Comparison of ENCODE assay signal across 19 mouse cellular contexts in the genomic region with DNA sequence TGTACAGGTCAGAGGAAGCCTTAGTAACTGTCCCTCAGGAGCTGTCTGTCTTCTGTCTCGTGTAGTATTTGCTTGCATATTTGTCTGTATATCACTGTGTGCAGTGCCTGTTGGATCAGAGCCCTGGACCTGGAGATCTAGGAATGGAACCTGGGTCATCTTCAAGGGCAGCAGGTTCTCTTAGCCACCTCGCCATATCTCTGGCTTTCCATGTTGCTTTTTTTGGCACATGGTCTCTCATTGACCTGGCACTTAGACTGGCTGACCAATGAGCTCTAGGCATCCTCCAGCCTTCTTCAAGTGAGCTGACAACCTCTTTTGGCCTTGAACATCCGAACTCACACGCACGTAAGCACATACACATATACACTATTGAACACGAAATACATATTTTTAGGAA. TPM values are rescaled to one million over a fixed set of nuclear protein-coding genes. Genes with fewer than 3 reads are reported as not detected.
A peak's percentile ranks its signal among the peaks of the same experiment; 100 is the strongest.
DNase-seq lines count a peak whose midpoint lies in the region; ATAC-seq and TF ChIP-seq lines count a peak whose summit lies in the region.
"Had no signal": no experiment of that assay in that cellular context is flagged by ENCODE, and none has a peak within 500 bp of the region (broad histone marks: within the 10 kb centered on the region; RNA-seq: fewer than 3 reads in every experiment).

No protein-coding gene starts in this region.

- peaks cover 5% of the 10 kb centered on the region for H3K4me1 ChIP-seq in cortical plate, adult 2 months (ENCODE audit: control insufficient read depth, insufficient read depth, low read length)
- H3K4me1 ChIP-seq in midbrain, embryonic 11.5 days (ENCODE audit: control insufficient read depth, insufficient read depth, low read length) = no peaks in the 10 kb centered on the region
- H3K4me1 ChIP-seq in midbrain, embryonic 13.5 days (replicated peaks) = no peaks in the 10 kb centered on the region; the same call in 1 of the 2 replicates
- H3K4me1 ChIP-seq: limb, embryonic 10.5 days; neural tube, embryonic 13.5 days had no signal

- TF ChIP-seq CTCF in left cerebral cortex, adult 2 months (IDR thresholded peaks at IDR 0.05) = no peak
- TF ChIP-seq CTCF in cortical plate, adult 2 months (IDR thresholded peaks at IDR 0.05; ENCODE audit: extremely low read depth, insufficient read depth, low read length) = no peak

- intact Hi-C loops in heart, postnatal 25 days (cut with DNase I) = no loop called here
- intact Hi-C loops in left cerebral cortex, adult 2 months (cut with DNase I) = loop anchor here (5.0 kb wide), 1 partner anchor 70 kb away; a partner anchor contains a TSS
- intact Hi-C loops in left cerebral cortex, postnatal 36 days (cut with DNase I) = no loop called here

- no peak overlapping the region for H3K4me2 ChIP-seq in midbrain, embryonic 11.5 days
- H3K4me2 ChIP-seq in midbrain, embryonic 13.5 days (replicated peaks) = no peak overlapping the region
- H3K4me2 ChIP-seq: hindbrain, embryonic 13.5 days; liver, embryonic 15.5 days; neural tube, embryonic 13.5 days had no signal

- no peaks in the 10 kb centered on the region for H3K27me3 ChIP-seq in midbrain, embryonic 11.5 days (ENCODE audit: control insufficient read depth, insufficient read depth, low read length)
- no peaks in the 10 kb centered on the region for H3K27me3 ChIP-seq in midbrain, embryonic 13.5 days
- H3K27me3 ChIP-seq: CH12.LX; hindbrain, embryonic 13.5 days; liver, embryonic 15.5 days; neural tube, embryonic 13.5 days had no signal

- ATAC-seq in megakaryocyte, adult 5-6 weeks (ENCODE audit: poor library complexity, severe bottlenecking) = peak; percentile 38; the same call in 1 of the 2 replicates
- ATAC-seq in midbrain, embryonic 11.5 days (ENCODE audit: low FRiP score) = no peak
- no peak for ATAC-seq in midbrain, embryonic 13.5 days

- WGBS in midbrain, embryonic 11.5 days = 87% methylated on average over 6 of the region's 6 CpGs
- WGBS in midbrain, embryonic 13.5 days = 92% methylated on average over 6 of the region's 6 CpGs

- peak; percentile 97 for DNase-seq in heart, adult 11 months
- no peak for DNase-seq in heart, postnatal 25 days (ENCODE audit: low spot score)
- no peak for DNase-seq in left cerebral cortex, adult 2 months (ENCODE audit: extremely low spot score in 1 of 2, low spot score in 2 of 2)
- DNase-seq in left cerebral cortex, postnatal 36 days (ENCODE audit: low spot score in 2 of 2) = no peak
- no peak for DNase-seq in midbrain, embryonic 11.5 days (ENCODE audit: low spot score, missing footprints)
- DNase-seq: adrenal gland, postnatal 25 days; cerebellum, postnatal 14 days; gastrocnemius, postnatal 14 days; kidney, adult 11 months; kidney, postnatal 4 days had no signal

- H3K36me3 ChIP-seq in midbrain, embryonic 11.5 days (ENCODE audit: control insufficient read depth, insufficient read depth, low read length) = peaks cover 4% of the 10 kb centered on the region; the same call in 1 of the 2 replicates
- H3K36me3 ChIP-seq in midbrain, embryonic 13.5 days = peaks cover 36% of the 10 kb centered on the region

- TF ChIP-seq POLR2A in cortical plate, adult 2 months (IDR thresholded peaks at IDR 0.05; ENCODE audit: extremely low read depth, insufficient read depth, low read length) = no peak

- H3K9me3 ChIP-seq in midbrain, embryonic 11.5 days (ENCODE audit: control insufficient read depth, low read length) = no peaks in the 10 kb centered on the region
- no peaks in the 10 kb centered on the region for H3K9me3 ChIP-seq in midbrain, embryonic 13.5 days
- H3K9me3 ChIP-seq: embryonic facial prominence, embryonic 10.5 days; hindbrain, embryonic 13.5 days; limb, embryonic 10.5 days; liver, embryonic 15.5 days; neural tube, embryonic 13.5 days had no signal

- peak overlapping the region; percentile 87 for H3K27ac ChIP-seq in left cerebral cortex, adult 2 months
- peak overlapping the region; percentile 66 for H3K27ac ChIP-seq in cortical plate, adult 2 months (ENCODE audit: insufficient read depth, low read length)
- no peak overlapping the region for H3K27ac ChIP-seq in midbrain, embryonic 11.5 days (ENCODE audit: low read depth, low read length)
- no peak overlapping the region for H3K27ac ChIP-seq in midbrain, embryonic 13.5 days
- H3K27ac ChIP-seq: embryonic facial prominence, embryonic 10.5 days; hindbrain, embryonic 13.5 days; limb, embryonic 10.5 days; liver, embryonic 15.5 days; neural tube, embryonic 13.5 days had no signal

- H3K9ac ChIP-seq in midbrain, embryonic 11.5 days (ENCODE audit: low read length) = no peak overlapping the region
- H3K9ac ChIP-seq in midbrain, embryonic 13.5 days (replicated peaks) = no peak overlapping the region
- H3K9ac ChIP-seq: hindbrain, embryonic 13.5 days; liver, embryonic 15.5 days; neural tube, embryonic 13.5 days had no signal

- no peak overlapping the region for H3K4me3 ChIP-seq in left cerebral cortex, adult 2 months
- no peak overlapping the region for H3K4me3 ChIP-seq in cortical plate, adult 2 months (ENCODE audit: insufficient read depth, low read length)
- no peak overlapping the region for H3K4me3 ChIP-seq in midbrain, embryonic 11.5 days (ENCODE audit: low read depth, low read length)
- H3K4me3 ChIP-seq in midbrain, embryonic 13.5 days (replicated peaks) = no peak overlapping the region
- H3K4me3 ChIP-seq: embryonic facial prominence, embryonic 10.5 days; hindbrain, embryonic 13.5 days; limb, embryonic 10.5 days; liver, embryonic 15.5 days; neural tube, embryonic 13.5 days had no signal

RNA-seq across cellular contexts. Expression of a gene that starts 32.4 kb away (rescaled TPM):
- 10 to 100 TPM; 50.7 to 65.8 TPM for total RNA-seq in heart, postnatal 25 days (2021)
- 10 to 100 TPM; 86.0 to 93.6 TPM for total RNA-seq in left cerebral cortex, adult 2 months (2021)
- total RNA-seq in left cerebral cortex, postnatal 36 days (2021) = 10 to 100 TPM; 83.7 to 90.9 TPM
- polyA plus RNA-seq in cortical plate, adult 2 months (2012; rRNA removed) = 92.8 and 98.0 TPM in 2 replicates
- total RNA-seq in megakaryocyte, adult 5-6 weeks (2015) = 29.6 and 31.1 TPM in 2 replicates
- total RNA-seq in megakaryocyte, adult 5-6 weeks (2017) = 45.9 and 49.7 TPM in 2 replicates
- 79.9 and 95.4 TPM in 2 replicates for polyA plus RNA-seq in midbrain, embryonic 11.5 days (2014; fragmentation: Nextera tagmentation; extraction: Ambion mirVana)
- 128 and 137 TPM in 2 replicates for polyA plus RNA-seq in midbrain, embryonic 13.5 days (2015; fragmentation: Nextera tagmentation; extraction: Ambion mirVana)

RNA-seq across cellular contexts. Expression of a gene that starts 42.1 kb away (rescaled TPM):
- total RNA-seq in heart, postnatal 25 days (2021) = 10 to 100 TPM; 11.8 to 13.3 TPM
- total RNA-seq in left cerebral cortex, adult 2 months (2021) = 10 to 100 TPM; 18.3 to 18.4 TPM
- total RNA-seq in left cerebral cortex, postnatal 36 days (2021) = 10 to 100 TPM; 15.6 to 18.0 TPM
- polyA plus RNA-seq in cortical plate, adult 2 months (2012; rRNA removed) = 14.4 and 15.4 TPM in 2 replicates
- 18.1 and 20.9 TPM in 2 replicates for total RNA-seq in megakaryocyte, adult 5-6 weeks (2015)
- total RNA-seq in megakaryocyte, adult 5-6 weeks (2017) = 15.1 and 19.1 TPM in 2 replicates
- polyA plus RNA-seq in midbrain, embryonic 11.5 days (2014; fragmentation: Nextera tagmentation; extraction: Ambion mirVana) = 57.5 and 59.9 TPM in 2 replicates
- polyA plus RNA-seq in midbrain, embryonic 13.5 days (2015; fragmentation: Nextera tagmentation; extraction: Ambion mirVana) = 70.1 and 72.7 TPM in 2 replicates

Comparison
In these comparisons a context has a peak if more than half of its experiments do, and no peak if none do; other contexts are left out.
1. H3K27ac ChIP-seq: peak in left cerebral cortex, adult 2 months (single experiment) and cortical plate, adult 2 months (single experiment); none in midbrain, embryonic 11.5 days (single experiment) and midbrain, embryonic 13.5 days (single experiment).